Comparison of ENCODE assay signal across 9 mouse cellular contexts in genomic region chr2:160884830-160885229, GRCm38 (mm10). TPM values are rescaled to one million over a fixed set of nuclear protein-coding genes. Genes with fewer than 3 reads are reported as not detected.
DNase-seq lines count a peak whose midpoint lies in the region; ATAC-seq and TF ChIP-seq lines count a peak whose summit lies in the region.
"Had no signal": no experiment of that assay in that cellular context is flagged by ENCODE, and none has a peak within 500 bp of the region (broad histone marks: within the 10 kb centered on the region; RNA-seq: fewer than 3 reads in every experiment).

No protein-coding gene starts in this region.

- no peak for TF ChIP-seq EP300 in MEL (IDR thresholded peaks at IDR 0.05; ENCODE audit: low read depth in 1 of 2, low read length in 2 of 2)

- TF ChIP-seq CTCF in MEL (IDR thresholded peaks at IDR 0.05 in 2 of 3, conservative IDR thresholded peaks at IDR 0.05 in 1 of 3; ENCODE audit: control insufficient read depth in 1 of 3, insufficient read depth in 1 of 3, low read depth in 2 of 3, low read length in 3 of 3, poor library complexity in 1 of 3, severe bottlenecking in 1 of 3) = peak; percentile 81 to 87 (median 85)
- peak; percentile 74 for TF ChIP-seq CTCF in cortical plate, adult 2 months (IDR thresholded peaks at IDR 0.05; ENCODE audit: extremely low read depth, insufficient read depth, low read length)
- peak; percentile 83 for TF ChIP-seq CTCF in lung, adult 2 months (IDR thresholded peaks at IDR 0.05; ENCODE audit: insufficient read depth, low read length)

- H3K9ac ChIP-seq in kidney, embryonic 15.5 days = no peak overlapping the region
- H3K9ac ChIP-seq in MEL (ENCODE audit: control insufficient read depth, low read depth, low read length, poor library complexity, severe bottlenecking) = no peak overlapping the region

- H3K79me2 ChIP-seq in MEL (ENCODE audit: control insufficient read depth, insufficient read depth, low read length, poor library complexity) = no peaks in the 10 kb centered on the region

- no peaks in the 10 kb centered on the region for H3K27me3 ChIP-seq in kidney, embryonic 15.5 days
- H3K27me3 ChIP-seq in MEL (ENCODE audit: control insufficient read depth in 1 of 2, insufficient read depth in 2 of 2, low read length in 2 of 2) = no peaks in the 10 kb centered on the region

- H3K4me1 ChIP-seq in kidney, embryonic 15.5 days = peaks cover 17% of the 10 kb centered on the region
- peaks cover 2 to 4% of the 10 kb centered on the region in 2 experiments; a peak in 3 of 4 replicates for H3K4me1 ChIP-seq in MEL (ENCODE audit: control insufficient read depth in 1 of 2, insufficient read depth in 2 of 2, low read length in 2 of 2)
- H3K4me1 ChIP-seq in cortical plate, adult 2 months (ENCODE audit: control insufficient read depth, insufficient read depth, low read length) = no peaks in the 10 kb centered on the region
- peaks cover 12% of the 10 kb centered on the region; the same call in 1 of the 2 replicates for H3K4me1 ChIP-seq in lung, adult 2 months (ENCODE audit: control insufficient read depth, insufficient read depth, low read length)

- 44% methylated on average over 2 of the region's 2 CpGs for WGBS in kidney, embryonic 15.5 days
- 28% methylated on average over 2 of the region's 2 CpGs for WGBS in lung, adult 2 months

- no peaks in the 10 kb centered on the region for H3K36me3 ChIP-seq in kidney, embryonic 15.5 days
- no peaks in the 10 kb centered on the region for H3K36me3 ChIP-seq in MEL (ENCODE audit: control insufficient read depth in 1 of 2, insufficient read depth in 2 of 2, low read length in 2 of 2)

- H3K27ac ChIP-seq in kidney, embryonic 15.5 days = no peak overlapping the region
- H3K27ac ChIP-seq in MEL (ENCODE audit: control insufficient read depth, low read depth, low read length) = no peak overlapping the region
- H3K27ac ChIP-seq in cortical plate, adult 2 months (ENCODE audit: insufficient read depth, low read length) = no peak overlapping the region

- H3K4me3 ChIP-seq in kidney, embryonic 15.5 days (replicated peaks) = no peak overlapping the region
- H3K4me3 ChIP-seq in MEL (ENCODE audit: control insufficient read depth in 1 of 2, insufficient read depth in 1 of 2, low read depth in 2 of 2, low read length in 2 of 2) = no peak overlapping the region
- H3K4me3 ChIP-seq in cortical plate, adult 2 months (ENCODE audit: insufficient read depth, low read length) = no peak overlapping the region
- H3K4me3 ChIP-seq in lung, adult 2 months (replicated peaks; ENCODE audit: extremely low read depth, low read depth, low read length) = no peak overlapping the region
- H3K4me3 ChIP-seq: myocyte had no signal

- TF ChIP-seq POLR2A in MEL (IDR thresholded peaks at IDR 0.05; ENCODE audit: control insufficient read depth in 1 of 2, insufficient read depth in 1 of 2, low read depth in 1 of 2, low read length in 2 of 2, poor library complexity in 1 of 2) = no peak
- TF ChIP-seq POLR2A in cortical plate, adult 2 months (IDR thresholded peaks at IDR 0.05; ENCODE audit: extremely low read depth, insufficient read depth, low read length) = no peak
- no peak for TF ChIP-seq POLR2A in lung, adult 2 months (IDR thresholded peaks at IDR 0.05; ENCODE audit: borderline replicate concordance, extremely low read depth, low read depth, low read length)

- no peaks in the 10 kb centered on the region for H3K9me3 ChIP-seq in kidney, embryonic 15.5 days (replicated peaks)
- H3K9me3 ChIP-seq in MEL (replicated peaks; ENCODE audit: insufficient read depth, low read length) = no peaks in the 10 kb centered on the region

- no peak for ATAC-seq in kidney, embryonic 15.5 days (replicated peaks; ENCODE audit: low FRiP score)

- DNase-seq in adrenal gland, adult (ENCODE audit: inconsistent age in 2 of 2, low spot score in 1 of 2) = peak; percentile 52 to 83
- no peak for DNase-seq in adrenal gland, postnatal 4 days (ENCODE audit: low spot score in 2 of 2)
- DNase-seq in kidney, adult 9 months = peak; percentile 66
- DNase-seq in MEL (ENCODE audit: low read depth, low spot score) = peak; percentile 82
- DNase-seq in lung, adult 2 months = peak; percentile 46
- DNase-seq in thymus, postnatal 36 days = peak; percentile 51 to 56

- TF ChIP-seq RAD21 in MEL (IDR thresholded peaks at IDR 0.05; ENCODE audit: low read depth, low read length) = peak; percentile 78

- no peak overlapping the region for H3K4me2 ChIP-seq in kidney, embryonic 15.5 days

TF ChIP-seq in MEL, 35 proteins besides CTCF, POLR2A, EP300 and RAD21:
- TF ChIP-seq NRF1 (IDR thresholded peaks at IDR 0.05; ENCODE audit: insufficient read depth, low read depth, low read length, poor library complexity, severe bottlenecking) = no peak
- TF ChIP-seq MYC (IDR thresholded peaks at IDR 0.05; ENCODE audit: low read depth, low read length) = peak; percentile 57; the same call in 1 of the 2 replicates
- TF ChIP-seq ELF1 (IDR thresholded peaks at IDR 0.05; ENCODE audit: low read depth, low read length) = no peak
- no peak for TF ChIP-seq MAZ (IDR thresholded peaks at IDR 0.05; ENCODE audit: low read depth, low read length)
- peak; percentile 90 for TF ChIP-seq ZC3H11A (IDR thresholded peaks at IDR 0.05; ENCODE audit: low read depth, low read length)
- TF ChIP-seq E2F4 (IDR thresholded peaks at IDR 0.05; ENCODE audit: borderline replicate concordance, low read depth, low read length) = no peak
- TF ChIP-seq GATA1 (IDR thresholded peaks at IDR 0.05; ENCODE audit: low read depth, low read length) = no peak
- TF ChIP-seq JUND (IDR thresholded peaks at IDR 0.05; ENCODE audit: low read depth, low read length) = peak; percentile 99
- TF ChIP-seq USF1 (IDR thresholded peaks at IDR 0.05; ENCODE audit: low read depth, low read length) = no peak
- TF ChIP-seq SMC3 (IDR thresholded peaks at IDR 0.05; ENCODE audit: low read depth, low read length) = peak; percentile 91
- 0 out of 2 replicates have a peak, but pooled peaks have one; percentile 38 for TF ChIP-seq MXI1 (IDR thresholded peaks at IDR 0.05; ENCODE audit: low read depth, low read length)
- 0 out of 2 replicates have a peak, but pooled peaks have one; percentile 36 for TF ChIP-seq MAX (IDR thresholded peaks at IDR 0.05; ENCODE audit: low read length)

RNA-seq across cellular contexts. Expression of gene Lpin3, which starts 4.4 kb away (rescaled TPM):
- total RNA-seq in adrenal gland, postnatal 4 days (2021) = 10 to 100 TPM; 44.6 to 45.1 TPM
- 3.0 and 3.8 TPM in 2 replicates for polyA plus RNA-seq in kidney, embryonic 15.5 days (2015; fragmentation: Nextera tagmentation; extraction: Ambion mirVana)
- total RNA-seq in MEL (2012; rRNA removed) = 0.07 and 0.08 TPM in 2 replicates
- polyA plus RNA-seq in MEL (2012; ENCODE audit: insufficient read depth in 1 of 2, insufficient read length in 2 of 2, low read depth in 1 of 2, low replicate concordance in 2 of 2, missing spikeins in 1 of 2) = under 1 TPM in 1 of 2 experiments, not detected in 1; 0.17 TPM
- polyA plus RNA-seq in cortical plate, adult 2 months (2012; rRNA removed) = 1.1 and 1.3 TPM in 2 replicates
- 8.2 and 15.2 TPM in 2 replicates for polyA plus RNA-seq in lung, adult 2 months (2012; rRNA removed)

RNA-seq across cellular contexts. Expression of gene Zhx3, which starts 12.0 kb away (rescaled TPM):
- 10 to 100 TPM; 71.5 to 73.3 TPM for total RNA-seq in adrenal gland, postnatal 4 days (2021)
- 13.9 and 14.5 TPM in 2 replicates for polyA plus RNA-seq in kidney, embryonic 15.5 days (2015; fragmentation: Nextera tagmentation; extraction: Ambion mirVana)
- total RNA-seq in MEL (2012; rRNA removed) = 4.4 and 5.3 TPM in 2 replicates
- 1 to 10 TPM in 1 of 2 experiments, not detected in 1; 4.8 TPM for polyA plus RNA-seq in MEL (2012; ENCODE audit: insufficient read depth in 1 of 2, insufficient read length in 2 of 2, low read depth in 1 of 2, low replicate concordance in 2 of 2, missing spikeins in 1 of 2)
- 19.8 and 22.3 TPM in 2 replicates for polyA plus RNA-seq in cortical plate, adult 2 months (2012; rRNA removed)
- 11.6 and 14.6 TPM in 2 replicates for polyA plus RNA-seq in lung, adult 2 months (2012; rRNA removed)

RNA-seq across cellular contexts. Expression of gene Emilin3, which starts 27.3 kb away (rescaled TPM):
- 1 to 10 TPM; 1.7 to 1.8 TPM for total RNA-seq in adrenal gland, postnatal 4 days (2021)
- 7.0 and 14.8 TPM in 2 replicates for polyA plus RNA-seq in kidney, embryonic 15.5 days (2015; fragmentation: Nextera tagmentation; extraction: Ambion mirVana)
- total RNA-seq in MEL (2012; rRNA removed) = not detected in 2 replicates
- not detected for polyA plus RNA-seq in MEL (2012; ENCODE audit: insufficient read depth in 1 of 2, insufficient read length in 2 of 2, low read depth in 1 of 2, low replicate concordance in 2 of 2, missing spikeins in 1 of 2)
- polyA plus RNA-seq in cortical plate, adult 2 months (2012; rRNA removed) = 0.10 and 0.21 TPM in 2 replicates
- 0.03 and 0.08 TPM in 2 replicates for polyA plus RNA-seq in lung, adult 2 months (2012; rRNA removed)
- polyA plus RNA-seq: myocyte had no signal

Comparison
In these comparisons a context has a peak if more than half of its experiments do, and no peak if none do; other contexts are left out.
1. DNase-seq: peak in adrenal gland, adult (2 of 2), kidney, adult 9 months (single experiment), MEL (single experiment), lung, adult 2 months (single experiment) and thymus, postnatal 36 days (2 of 2); none in adrenal gland, postnatal 4 days (0 of 2).
2. Peak in every context shown above with its lines, with median percentiles within 50 percentile points of each other: CTCF ChIP-seq.